Comparison of ENCODE assay signal across 26 mouse cellular contexts in the genomic region with DNA sequence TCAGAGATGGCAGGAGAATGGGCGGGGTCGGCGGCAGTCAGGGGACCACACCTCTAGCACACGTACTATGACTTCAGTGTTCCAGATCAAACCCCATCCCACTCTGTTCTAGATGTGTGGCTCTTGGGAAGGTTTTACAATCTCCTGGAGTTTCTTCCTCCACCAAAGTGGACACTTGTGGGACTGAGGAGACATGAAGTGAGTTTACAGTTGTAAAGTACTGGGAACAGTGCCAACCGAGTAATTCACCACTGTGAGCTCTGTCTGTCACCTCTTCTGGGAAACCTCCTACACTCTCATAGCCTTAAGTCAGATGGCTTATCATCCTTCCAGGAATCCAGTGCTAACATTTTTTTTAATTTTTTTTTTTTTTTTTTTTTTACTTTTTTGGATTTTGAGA.
DNase-seq lines count a peak whose midpoint lies in the region; ATAC-seq and TF ChIP-seq lines count a peak whose summit lies in the region.
"Had no signal": no experiment of that assay in that cellular context is flagged by ENCODE, and none has a peak within 500 bp of the region (broad histone marks: within the 10 kb centered on the region; RNA-seq: fewer than 3 reads in every experiment).

No protein-coding gene starts in this region.

- no peak overlapping the region for H3K4me2 ChIP-seq in lung, embryonic 14.5 days
- H3K4me2 ChIP-seq: embryonic facial prominence, embryonic 12.5 days; forebrain, embryonic 12.5 days; hindbrain, embryonic 14.5 days; limb, embryonic 12.5 days; liver, embryonic 11.5 days; midbrain, embryonic 13.5 days had no signal

- no peak for TF ChIP-seq CTCF in lung, embryonic 14.5 days (IDR thresholded peaks at IDR 0.05; ENCODE audit: low read depth)

- DNase-seq in lung, embryonic 14.5 days = peak; percentile 51
- no peak for DNase-seq in lung, adult 18-20 months
- DNase-seq in ES-E14 (ENCODE audit: low read depth, low spot score) (no peak), adipocyte (ENCODE audit: low spot score) (peak; percentile 17)
- DNase-seq in fat pad, adult 2 months (ENCODE audit: extremely low read depth, low read depth, low spot score) = peak; percentile 45
- DNase-seq in urinary bladder, adult 2 months (ENCODE audit: low spot score) = no peak
- DNase-seq in left cerebral cortex, adult 11 months (ENCODE audit: low spot score) = no peak
- DNase-seq: adrenal gland, adult 8-10 months; B cell, adult 2 months; cerebellum, adult 11-12 months; cerebellum, postnatal 25 days; gastrocnemius, postnatal 25 days; heart, postnatal 36 days; kidney, adult 8-10 months; kidney, postnatal 25 days; layer of hippocampus, postnatal 36 days; lung, adult 2 months; thymus, postnatal 25 days had no signal

- no peak for ATAC-seq in lung, embryonic 14.5 days (ENCODE audit: insufficient read depth)
- ATAC-seq in megakaryocyte, adult 5-6 weeks (ENCODE audit: poor library complexity, severe bottlenecking) = no peak
- ATAC-seq: inflammation-experienced regulatory T-cells, adult 6 months had no signal

- no peaks in the 10 kb centered on the region for H3K36me3 ChIP-seq in lung, embryonic 14.5 days (ENCODE audit: insufficient read depth)
- no peaks in the 10 kb centered on the region for H3K36me3 ChIP-seq in ES-E14 (ENCODE audit: control insufficient read depth, insufficient read depth, low read length, poor library complexity, severe bottlenecking)
- H3K36me3 ChIP-seq: embryonic facial prominence, embryonic 12.5 days; forebrain, embryonic 12.5 days; limb, embryonic 12.5 days; midbrain, embryonic 13.5 days had no signal

- in situ Hi-C loops in ES-E14 (cut with MboI; ENCODE audit: low sequenced_read_pairs in 2 of 2, unreplicated experiment in 2 of 2) = no loop called here

- no peaks in the 10 kb centered on the region for H3K9me3 ChIP-seq in lung, embryonic 14.5 days (ENCODE audit: low read depth, low read length)
- no peaks in the 10 kb centered on the region for H3K9me3 ChIP-seq in ES-E14 (ENCODE audit: control insufficient read depth, insufficient read depth, low read depth, low read length)
- H3K9me3 ChIP-seq: embryonic facial prominence, embryonic 12.5 days; forebrain, embryonic 12.5 days; limb, embryonic 12.5 days; midbrain, embryonic 13.5 days had no signal

- no peak overlapping the region for H3K4me3 ChIP-seq in lung, embryonic 14.5 days (ENCODE audit: low read depth, low read length)
- no peak overlapping the region for H3K4me3 ChIP-seq in ES-E14 (ENCODE audit: insufficient read depth in 1 of 2, low read depth in 1 of 2, low read length in 2 of 2, poor library complexity in 1 of 2, severe bottlenecking in 1 of 2)
- H3K4me3 ChIP-seq: embryonic facial prominence, embryonic 12.5 days; forebrain, embryonic 12.5 days; limb, embryonic 12.5 days; midbrain, embryonic 13.5 days had no signal

- no peaks in the 10 kb centered on the region for H3K27me3 ChIP-seq in lung, embryonic 14.5 days (ENCODE audit: insufficient read depth, low read length)
- H3K27me3 ChIP-seq: embryonic facial prominence, embryonic 12.5 days; forebrain, embryonic 12.5 days; midbrain, embryonic 13.5 days had no signal

- no peak overlapping the region for H3K27ac ChIP-seq in lung, embryonic 14.5 days (ENCODE audit: low read depth)
- H3K27ac ChIP-seq in ES-E14 (ENCODE audit: insufficient read depth, low read depth, low read length, poor library complexity, severe bottlenecking) = no peak overlapping the region
- H3K27ac ChIP-seq: embryonic facial prominence, embryonic 12.5 days; forebrain, embryonic 12.5 days; hindbrain, embryonic 14.5 days; limb, embryonic 12.5 days; midbrain, embryonic 13.5 days had no signal

- no peak overlapping the region for H3K9ac ChIP-seq in lung, embryonic 14.5 days
- H3K9ac ChIP-seq in ES-E14 (ENCODE audit: insufficient read depth, low read depth, low read length, poor library complexity, severe bottlenecking) = no peak overlapping the region
- H3K9ac ChIP-seq: embryonic facial prominence, embryonic 12.5 days; forebrain, embryonic 12.5 days; hindbrain, embryonic 14.5 days; limb, embryonic 12.5 days; midbrain, embryonic 13.5 days had no signal

- peaks cover 4% of the 10 kb centered on the region; the same call in 1 of the 2 replicates for H3K4me1 ChIP-seq in lung, embryonic 14.5 days (ENCODE audit: insufficient read depth)
- peaks cover 6 to 10% of the 10 kb centered on the region in 2 experiments; a peak in 2 of 4 replicates for H3K4me1 ChIP-seq in ES-E14 (ENCODE audit: control insufficient read depth in 2 of 2, insufficient read depth in 2 of 2, low read length in 2 of 2, poor library complexity in 1 of 2)

- WGBS in lung, embryonic 14.5 days = 77% methylated on average over 5 of the region's 5 CpGs

TF ChIP-seq in ES-E14, 5 proteins besides CTCF, POLR2A, EP300 and RAD21:
- TF ChIP-seq HCFC1 (IDR thresholded peaks at IDR 0.05; ENCODE audit: borderline replicate concordance, insufficient read depth, low read length) (no peak), ZNF384 (IDR thresholded peaks at IDR 0.05; ENCODE audit: low read depth, low read length) (0 out of 2 replicates have a peak, but pooled peaks have one; percentile 33)

Comparison
In these comparisons a context has a peak if more than half of its experiments do, and no peak if none do; other contexts are left out.
1. DNase-seq: peak in lung, embryonic 14.5 days (single experiment), adipocyte (single experiment) and fat pad, adult 2 months (single experiment); none in lung, adult 18-20 months (0 of 2), ES-E14 (single experiment), urinary bladder, adult 2 months (single experiment) and left cerebral cortex, adult 11 months (single experiment).